Mouse (Mus musculus) gastrocnemius, postnatal 14 days (tissue): ENCODE measurements around the gene Foxf1. TPM values are rescaled to one million over a fixed set of nuclear protein-coding genes. Genes with fewer than 3 reads are reported as not detected.

ENCODE experiments used
- DNase-seq: peaks from one replicate; pipeline ENCODE4 v3.0.0; 2021; ENCODE audit warnings: mixed read lengths
- intact Hi-C: fragments of 180-260 bp; cut with DNase I; formaldehyde crosslinking; loops from one replicate; pipeline ENCODE4 v1.15.1; 2025; ENCODE audit warnings: low total_unique reads
- total RNA-seq, 2 experiments: library from RNA; stranded (reverse); gene quantifications; 2 replicates each; pipeline ENCODE4 v1.2.3; 2021

Foxf1 gene
- total RNA-seq, 2 experiments from 2014 or later, result 0.14 to 0.18 TPM

DNA sequence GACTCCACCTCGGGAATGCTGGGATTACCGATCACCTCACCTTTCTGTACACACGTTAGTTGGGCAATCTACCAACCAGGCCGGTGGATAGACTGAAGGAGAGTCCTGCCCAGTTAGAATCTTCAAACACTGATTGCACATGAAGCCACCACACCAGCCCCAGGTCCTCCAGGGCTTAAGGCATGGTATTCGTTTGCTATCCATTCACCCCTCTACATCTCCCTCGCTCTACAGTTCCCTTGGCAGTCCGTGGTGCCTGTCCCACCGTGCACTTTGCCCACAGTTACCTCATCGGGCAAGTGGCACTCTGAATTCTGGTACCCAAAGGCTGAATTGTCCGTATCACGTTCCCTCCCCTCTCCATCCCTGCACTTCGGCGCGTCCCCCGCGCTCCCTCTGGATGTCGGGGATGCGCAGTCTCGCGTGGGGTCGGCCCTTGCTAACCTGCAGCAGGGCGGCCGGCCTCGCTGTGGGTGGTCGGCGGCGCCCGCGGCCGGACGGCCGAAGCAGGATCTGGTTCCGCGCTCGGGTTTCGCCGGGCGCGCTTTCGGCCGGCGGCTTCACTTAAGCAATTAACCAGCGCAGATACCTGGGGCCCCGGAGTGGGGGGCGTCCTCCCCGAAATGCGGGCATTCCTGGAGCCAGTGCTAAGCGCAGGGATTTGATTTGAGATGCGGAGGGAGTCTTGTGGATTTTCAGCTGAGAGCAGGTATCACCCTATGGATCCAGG lies 3.7 kb upstream of the Foxf1 start:
- no peak for DNase-seq
- intact Hi-C loops, result no loop called here

DNA sequence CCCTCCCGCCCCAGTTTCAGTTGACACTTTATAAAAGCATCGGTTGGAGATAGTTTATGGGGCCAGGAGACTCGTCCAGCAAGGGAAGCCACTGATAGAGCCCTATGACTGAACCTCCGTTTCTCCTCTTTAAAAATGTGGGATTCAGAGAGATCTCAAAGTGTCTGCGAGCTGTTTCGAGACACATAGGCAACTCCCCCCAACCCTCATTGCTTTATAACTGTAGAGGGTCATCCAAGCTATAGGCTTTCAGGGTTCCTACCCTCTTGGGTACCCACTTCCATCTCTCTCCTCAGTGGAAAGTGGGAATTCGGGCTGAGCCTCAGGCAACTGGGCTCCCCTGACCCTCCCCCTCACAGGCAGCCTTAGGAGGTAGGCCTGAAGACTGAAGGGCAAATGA lies 2.8 kb upstream of the Foxf1 start:
- intact Hi-C loops, result no loop called here

DNA sequence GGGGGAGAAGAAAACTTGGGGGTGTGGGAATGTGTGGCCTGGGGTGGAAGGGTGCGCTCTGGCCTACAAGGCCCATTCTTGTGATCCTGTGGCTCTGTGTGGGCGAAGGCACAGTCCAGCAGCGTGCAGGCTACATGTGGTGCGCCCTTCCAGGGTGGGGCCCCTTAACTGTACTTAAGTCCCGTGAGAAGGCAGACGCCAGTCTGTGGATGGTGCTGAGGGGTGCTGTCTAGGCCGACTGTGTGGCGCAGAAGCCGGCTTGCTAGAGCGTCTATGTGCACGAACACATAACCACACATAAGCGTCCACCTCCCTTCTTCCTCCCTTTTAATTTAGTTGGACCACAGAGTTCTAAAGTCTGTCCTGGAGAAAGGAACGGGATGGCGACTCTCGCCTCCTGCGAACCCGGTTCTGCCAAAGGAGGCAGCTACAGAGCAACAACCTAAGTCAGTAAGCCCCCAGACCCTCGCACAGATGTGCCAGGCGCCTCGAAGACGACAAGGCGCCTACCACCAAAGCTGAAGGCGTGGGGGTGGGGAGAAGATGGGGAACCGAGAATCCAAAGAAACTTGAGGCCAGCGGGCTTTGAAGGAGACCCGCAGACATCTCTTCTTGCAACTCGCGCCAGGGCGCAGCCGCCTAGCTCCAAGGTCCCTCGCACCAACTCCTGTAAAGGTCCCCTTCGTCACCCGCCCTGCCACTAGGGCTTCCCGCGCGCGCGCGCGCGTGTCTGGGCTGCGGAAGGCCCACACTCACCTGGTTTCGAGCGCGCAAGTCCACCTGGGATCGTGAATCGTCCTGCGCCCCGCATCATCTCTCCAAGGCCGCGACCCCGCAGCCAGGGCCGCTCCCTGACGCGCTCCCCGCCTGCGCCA lies 1.7 kb upstream of the Foxf1 start:
- intact Hi-C loops, result no loop called here
- no peak for DNase-seq

More for the DNA sequence above, 2.8 kb upstream of the Foxf1 start:
- DNase-seq, result no peak

DNA sequence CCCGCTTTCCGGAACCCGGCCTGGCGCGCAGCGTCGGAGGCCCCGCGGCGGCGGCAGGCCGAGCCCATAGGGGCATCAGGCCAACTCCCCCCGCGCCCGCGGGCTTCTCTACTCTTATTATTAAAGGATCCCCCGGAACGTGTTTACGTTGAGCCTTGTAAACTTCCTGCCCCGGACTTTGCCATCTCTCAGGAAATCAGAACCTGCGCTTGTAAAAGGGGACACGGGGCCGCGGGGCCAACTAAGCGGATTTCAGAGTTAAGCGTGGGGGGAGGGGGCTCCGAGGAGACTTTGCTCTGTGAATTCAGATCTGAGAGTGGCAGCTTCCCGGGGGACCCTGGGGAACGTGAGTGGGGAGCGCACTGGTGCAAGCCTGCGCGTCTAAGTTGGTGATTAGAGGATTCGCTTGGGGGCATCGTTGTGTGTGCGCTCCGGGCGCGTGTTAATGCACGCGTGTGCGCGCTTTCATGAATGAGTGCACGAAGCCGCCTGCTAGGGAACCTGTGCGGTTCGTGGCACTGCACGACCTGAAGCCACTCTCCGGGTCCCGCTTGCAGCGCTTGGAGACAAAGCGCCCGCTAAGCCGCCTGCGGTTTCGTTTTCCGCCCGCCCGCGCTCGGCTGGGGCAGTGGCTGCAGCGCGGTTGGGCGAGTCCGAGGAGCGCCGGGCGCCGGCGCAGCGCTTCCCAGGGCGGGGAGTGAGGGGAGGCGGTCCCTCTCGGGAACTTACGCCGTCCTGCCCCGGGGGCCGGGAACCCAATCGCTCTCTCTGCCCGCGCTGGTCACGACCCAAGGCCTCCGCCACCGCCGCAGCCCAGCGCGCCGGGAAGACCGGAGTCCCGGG lies 872 bp upstream of the Foxf1 start:
- DNase-seq, result peak; percentile 76
- intact Hi-C loops, result no loop called here

DNA sequence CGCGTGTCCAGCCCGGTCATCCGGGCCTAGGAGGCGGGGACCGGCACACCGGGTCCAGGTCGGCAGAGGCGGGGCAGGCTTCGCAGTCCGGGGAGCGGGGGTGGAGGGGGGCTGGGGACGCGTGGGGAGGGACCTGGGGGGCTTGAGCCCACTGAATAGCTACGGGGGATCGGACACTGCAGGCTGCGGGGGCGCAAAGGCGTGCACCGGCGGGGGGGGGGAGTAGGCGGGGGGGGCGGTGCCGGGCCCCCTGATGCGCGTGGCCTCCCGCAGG lies 313 bp upstream of the Foxf1 start:
- intact Hi-C loops, result no loop called here

DNA sequence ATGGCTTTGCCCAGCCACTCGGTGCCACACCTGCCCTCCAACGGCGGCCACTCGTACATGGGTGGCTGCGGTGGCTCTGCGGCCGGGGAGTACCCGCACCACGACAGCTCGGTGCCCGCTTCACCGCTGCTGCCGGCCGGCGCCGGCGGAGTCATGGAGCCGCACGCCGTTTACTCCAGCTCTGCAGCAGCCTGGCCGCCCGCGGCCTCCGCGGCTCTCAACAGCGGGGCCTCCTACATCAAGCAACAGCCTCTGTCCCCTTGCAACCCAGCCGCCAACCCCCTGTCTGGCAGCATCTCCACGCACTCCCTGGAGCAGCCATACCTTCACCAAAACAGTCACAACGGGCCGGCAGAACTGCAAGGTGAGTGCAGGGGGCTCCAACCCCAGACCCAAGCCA lies 825 bp downstream of the Foxf1 start:
- intact Hi-C loops, result no loop called here

More for the DNA sequence above, 313 bp upstream of the Foxf1 start:
- DNase-seq, result no peak

DNA sequence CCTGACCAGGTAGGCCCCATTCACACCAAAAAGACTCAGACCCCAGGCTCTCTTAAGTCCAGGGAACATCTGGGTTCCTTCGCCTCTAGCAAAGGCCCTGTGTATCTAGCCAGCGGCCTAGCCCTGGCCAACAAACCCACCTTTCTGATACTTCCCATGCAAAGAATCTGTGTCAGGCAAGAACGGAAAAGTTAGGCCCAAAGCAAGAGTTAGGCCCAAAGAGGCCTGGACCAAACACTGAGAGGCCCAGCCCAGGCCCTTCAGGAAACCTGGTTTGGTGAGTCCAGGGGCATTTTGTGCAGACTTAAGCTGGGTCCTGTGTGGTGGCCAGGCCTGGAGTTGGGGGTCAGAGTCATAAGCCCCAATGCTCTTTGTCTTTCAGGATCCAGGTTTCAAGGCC lies 1.4 kb downstream of the Foxf1 start:
- intact Hi-C loops, result no loop called here
- no peak for DNase-seq

More for the DNA sequence above, 825 bp downstream of the Foxf1 start:
- DNase-seq, result no peak

DNA sequence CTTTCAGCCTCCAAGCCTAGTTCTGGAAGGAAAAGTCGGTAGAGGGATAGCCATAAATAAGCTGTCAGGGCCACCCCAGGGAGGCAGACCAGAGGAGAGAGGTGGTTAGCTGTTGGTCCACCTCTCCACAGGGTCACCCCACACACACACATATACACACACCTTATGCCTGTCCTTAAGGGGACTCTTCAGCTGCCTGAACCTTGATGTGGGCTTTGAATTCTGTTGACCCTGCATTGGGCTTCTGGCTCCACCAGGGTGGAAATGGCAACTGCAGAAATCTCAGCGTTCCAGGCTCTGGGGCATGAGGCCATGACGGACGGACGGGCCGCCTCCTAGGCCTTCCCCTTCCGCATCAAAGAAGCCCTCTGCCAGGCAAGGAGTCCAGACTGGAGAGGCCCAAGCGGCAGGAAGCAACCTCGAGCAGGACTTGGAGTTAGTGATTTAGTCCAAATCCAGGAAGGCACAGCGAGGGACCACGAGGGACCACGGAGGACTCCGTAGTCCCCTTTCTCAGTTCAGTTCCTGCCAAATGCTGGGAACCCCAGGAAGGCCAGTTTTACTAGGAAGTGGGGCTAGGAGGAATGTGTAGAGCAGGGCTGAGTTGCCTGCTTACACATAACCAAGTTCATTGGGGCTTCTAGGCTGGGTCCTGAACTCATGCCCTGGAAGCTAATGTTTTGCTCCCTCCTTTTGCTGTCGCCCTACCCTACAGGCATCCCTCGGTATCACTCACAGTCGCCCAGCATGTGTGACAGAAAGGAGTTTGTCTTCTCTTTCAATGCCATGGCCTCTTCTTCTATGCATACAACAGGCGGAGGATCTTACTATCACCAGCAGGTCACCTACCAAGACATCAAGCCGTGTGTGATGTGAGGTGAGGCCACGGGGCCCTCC lies 2.1 kb downstream of the Foxf1 start:
- intact Hi-C loops, result no loop called here
- no peak for DNase-seq

DNA sequence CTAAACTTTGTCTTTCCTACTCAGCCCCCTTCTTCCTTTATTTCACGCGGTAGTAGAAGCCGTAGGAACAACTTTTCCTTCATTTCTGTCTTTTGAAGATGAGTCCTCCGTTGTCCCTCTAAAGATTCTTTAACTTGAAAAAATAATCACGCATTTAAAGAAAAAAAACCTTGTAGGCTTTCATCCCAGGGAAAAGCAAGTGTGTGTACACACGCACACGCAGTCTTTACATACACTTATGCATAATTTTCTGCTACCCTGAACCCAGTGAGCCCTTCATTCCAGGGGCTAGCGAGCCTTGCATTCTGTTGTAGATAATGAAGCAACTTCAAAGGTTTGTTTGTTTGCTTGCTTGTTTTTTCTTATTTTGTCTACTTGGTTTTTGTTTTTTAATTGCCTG lies 4.1 kb downstream of the Foxf1 start:
- intact Hi-C loops, result no loop called here

DNA sequence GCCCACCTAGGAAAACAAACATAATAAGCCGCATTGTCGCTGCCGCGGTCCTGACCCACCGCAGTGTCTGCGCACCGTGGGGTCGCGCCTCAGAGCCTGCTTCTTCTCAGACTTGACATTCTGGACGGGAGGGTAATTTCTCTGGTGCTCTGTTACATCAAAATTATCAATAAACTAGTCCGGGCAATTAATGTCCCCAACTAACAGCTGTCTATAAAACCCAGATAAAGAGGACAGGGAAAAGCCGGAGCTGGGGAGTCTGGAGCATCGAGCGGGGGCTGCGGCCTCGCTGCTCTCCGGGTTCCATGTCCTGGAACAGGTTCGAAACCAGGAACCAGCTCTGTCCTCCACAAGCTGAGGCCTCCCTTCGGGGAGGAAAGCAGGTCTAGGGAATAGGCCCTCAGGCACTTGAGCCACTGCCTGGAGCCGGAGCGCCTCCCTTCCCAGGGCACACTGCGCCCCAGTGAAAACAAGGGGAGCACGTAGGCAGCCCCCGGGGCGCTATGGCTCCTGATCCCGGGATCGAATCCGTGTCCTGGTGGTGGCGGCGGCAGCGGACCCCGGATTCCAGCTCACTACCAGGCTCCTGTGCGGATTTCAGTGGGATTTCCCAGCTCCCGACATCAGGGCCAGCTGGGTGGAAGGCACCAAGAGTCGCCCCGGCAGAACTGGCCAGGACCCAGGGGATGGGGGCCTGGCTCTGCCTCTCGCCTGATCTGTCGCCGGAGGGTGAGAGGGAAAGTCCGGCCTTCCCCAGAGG lies 4.9 kb downstream of the Foxf1 start:
- DNase-seq, result no peak
- intact Hi-C loops, result no loop called here

More for the DNA sequence above, 4.1 kb downstream of the Foxf1 start:
- no peak for DNase-seq

DNA sequence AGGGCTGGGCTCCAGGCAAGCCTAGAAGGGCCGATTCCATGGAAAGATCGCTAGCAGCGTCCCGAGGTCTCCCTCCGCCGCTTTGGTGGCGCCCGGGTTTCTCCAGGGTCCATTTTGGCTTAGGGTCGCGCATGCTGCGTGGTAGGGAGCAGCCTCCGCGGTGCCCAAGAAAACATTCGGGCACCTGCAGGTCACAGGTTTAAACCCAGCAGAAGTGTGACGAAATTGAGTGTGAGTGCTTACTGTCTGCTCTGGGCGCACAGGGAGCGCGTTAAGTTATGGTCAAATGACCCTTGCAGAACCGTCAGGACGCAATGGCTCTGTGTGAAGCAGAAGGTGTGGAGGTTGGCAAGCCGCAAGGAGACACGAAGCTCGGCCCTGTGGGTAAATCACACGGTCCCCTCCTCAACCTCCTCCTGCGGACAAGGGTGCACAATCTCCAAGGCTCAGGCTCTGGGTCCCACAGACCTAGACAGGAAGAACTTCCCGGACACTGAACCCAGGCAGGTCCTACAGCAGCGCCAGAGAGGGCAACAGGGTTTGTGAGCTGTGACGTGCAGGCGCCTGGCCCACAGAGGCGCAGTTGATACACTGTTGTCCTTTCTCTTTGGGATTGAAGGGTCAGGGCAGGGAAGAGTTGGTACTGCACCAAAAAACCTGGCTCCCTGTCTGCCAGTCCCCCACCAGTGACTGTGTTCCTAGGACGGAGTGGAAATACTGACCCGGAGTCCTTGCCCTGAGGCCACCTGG lies 5.6 kb downstream of the Foxf1 start:
- intact Hi-C loops, result loop anchor here (2.0 to 10.0 kb wide), 2 partner anchors 269 to 415 kb away; no protein-coding TSS in a partner anchor
- DNase-seq, result no peak

DNA sequence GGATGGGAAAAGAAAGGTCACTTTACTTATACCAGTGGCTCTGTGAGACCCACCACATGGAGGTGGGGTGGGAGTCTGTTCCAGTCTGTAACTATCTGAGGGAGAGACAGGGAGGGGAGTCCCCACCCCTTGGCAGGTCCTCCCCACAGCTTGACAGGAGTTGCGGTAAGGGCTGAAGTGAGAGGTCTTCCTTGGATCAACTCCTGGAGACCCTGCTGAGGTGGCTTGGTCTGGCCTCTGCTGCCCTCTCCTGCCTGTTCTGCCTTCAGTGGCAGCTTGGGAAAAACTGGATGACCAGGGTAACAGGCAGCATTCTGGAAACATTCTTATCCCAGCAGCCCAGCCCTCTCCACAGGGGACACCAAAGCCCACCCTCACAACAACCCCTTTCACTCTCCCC lies 6.5 kb downstream of the Foxf1 start:
- DNase-seq, result no peak
- intact Hi-C loops, result loop anchor here (2.0 to 10.0 kb wide), 2 partner anchors 270 to 416 kb away; no protein-coding TSS in a partner anchor

DNA sequence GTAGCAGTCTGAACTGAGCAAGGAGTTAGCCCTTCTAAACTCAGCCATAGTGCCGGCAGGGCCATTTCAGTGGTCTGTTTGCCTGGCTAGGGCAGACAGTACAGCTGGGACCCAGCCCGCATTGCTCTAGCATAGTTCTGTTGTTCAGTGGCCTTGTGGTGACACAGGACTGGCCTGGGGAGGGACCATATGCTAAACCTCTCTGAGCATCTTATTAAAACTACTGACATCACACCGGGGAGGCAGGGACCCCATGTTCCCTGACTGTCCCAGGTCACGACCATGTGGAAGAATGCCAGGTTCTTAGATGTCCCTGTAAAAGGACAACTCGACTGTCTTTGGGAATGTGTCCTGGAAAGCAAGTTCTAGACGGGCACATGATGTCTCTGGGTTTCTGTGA lies 8.0 kb downstream of the Foxf1 start:
- no peak for DNase-seq
- intact Hi-C loops, result loop anchor here (10.0 kb wide), 1 partner anchor 417 kb away; no protein-coding TSS in a partner anchor

DNA sequence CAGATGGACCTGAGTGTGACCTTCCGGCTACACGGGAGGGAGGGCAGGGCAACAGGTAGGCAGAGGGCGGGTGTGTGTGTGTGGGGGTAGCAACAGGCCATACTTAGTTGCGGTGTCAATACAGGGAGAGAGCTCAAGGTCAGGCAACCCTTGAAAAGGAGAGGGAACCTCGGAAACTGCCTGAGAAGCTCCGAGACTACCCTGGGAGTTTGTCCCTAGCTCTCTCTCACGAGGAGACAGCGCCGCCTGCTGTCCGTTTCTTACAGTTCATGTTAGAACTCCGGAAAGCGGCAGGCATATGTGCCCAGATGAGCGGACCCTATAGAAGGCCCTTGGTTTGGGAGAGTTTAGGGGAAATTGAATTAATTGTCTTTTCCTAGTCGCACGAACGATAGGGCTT lies 8.4 kb downstream of the Foxf1 start:
- DNase-seq, result peak; percentile 82
- intact Hi-C loops, result loop anchor here (10.0 kb wide), 1 partner anchor 418 kb away; no protein-coding TSS in a partner anchor

DNA sequence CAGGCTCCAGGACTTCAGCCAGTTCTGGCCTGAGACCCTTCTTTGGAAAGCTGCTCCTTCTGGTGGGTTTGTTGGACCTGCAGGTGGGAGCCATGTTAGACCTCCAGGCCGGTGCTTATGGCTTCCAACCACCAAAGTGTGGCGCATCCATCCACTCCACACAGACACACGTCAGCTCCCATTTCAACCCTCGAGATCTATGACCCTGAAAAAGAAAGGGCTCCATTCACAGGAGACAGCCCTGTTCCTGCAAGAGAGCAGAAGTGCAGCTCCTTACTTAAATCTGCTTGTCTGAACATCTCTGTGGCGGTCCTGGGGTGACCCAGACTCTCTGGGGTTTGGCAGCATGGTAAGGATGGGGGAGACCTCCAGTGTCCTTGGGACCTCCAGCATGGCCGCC lies 9.3 kb downstream of the Foxf1 start:
- DNase-seq, result no peak
- intact Hi-C loops, result loop anchor here (10.0 kb wide), 1 partner anchor 419 kb away; no protein-coding TSS in a partner anchor

DNA sequence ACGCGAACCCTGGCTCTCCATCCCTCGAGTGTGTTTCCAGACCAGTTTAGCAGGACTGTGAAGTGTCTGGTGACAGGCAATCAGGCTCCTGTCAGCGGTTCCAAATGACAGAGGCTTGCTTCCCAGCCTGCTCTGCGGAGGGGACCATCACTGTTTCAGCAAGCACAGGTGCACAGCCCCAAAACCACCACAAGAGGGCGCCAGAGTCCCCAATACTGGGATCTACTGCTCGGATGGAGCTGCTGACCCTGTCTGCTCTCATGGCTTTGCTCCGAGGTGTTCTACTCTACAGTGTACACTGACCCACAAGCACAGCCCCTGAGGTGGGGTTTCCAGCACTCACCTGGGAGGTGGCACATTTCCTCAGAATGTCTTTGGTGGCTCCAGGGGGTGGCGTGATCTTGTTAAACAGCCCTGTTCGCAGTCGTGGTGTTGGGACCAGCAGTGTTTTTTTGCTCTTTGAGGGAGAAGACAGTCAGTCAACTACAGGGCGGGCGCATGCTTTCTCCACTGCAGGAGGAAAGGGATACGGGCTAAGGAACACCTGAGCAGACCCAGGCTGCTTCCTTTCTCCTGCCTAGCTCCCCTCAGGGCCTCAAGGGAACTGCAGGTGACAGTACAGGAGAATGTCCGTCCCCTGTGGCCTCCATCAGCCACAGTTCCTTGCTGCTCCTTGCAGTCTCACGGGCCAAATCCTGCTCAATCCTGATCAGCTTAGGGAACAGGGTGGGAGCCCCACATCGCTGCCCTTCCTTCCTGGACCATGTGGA lies 20.0 kb downstream of the Foxf1 start:
- DNase-seq, result peak; percentile 78
- intact Hi-C loops, result no loop called here
